Comparison of ENCODE assay signal across 23 mouse cellular contexts in genomic region chr6:119460391-119460790, GRCm38 (mm10). TPM values are rescaled to one million over a fixed set of nuclear protein-coding genes. Genes with fewer than 3 reads are reported as not detected.
DNase-seq lines count a peak whose midpoint lies in the region; ATAC-seq lines count a peak whose summit lies in the region.
"Had no signal": no experiment of that assay in that cellular context is flagged by ENCODE, and none has a peak within 500 bp of the region (broad histone marks: within the 10 kb centered on the region; RNA-seq: fewer than 3 reads in every experiment).

No protein-coding gene starts in this region.

- H3K27ac ChIP-seq in kidney, embryonic 14.5 days (ENCODE audit: low read depth, low read length), result no peak overlapping the region
- H3K27ac ChIP-seq in kidney, embryonic 16.5 days (ENCODE audit: low read length), result peak overlapping the region; percentile 52
- 0 out of 2 replicates have a peak overlapping the region, but pooled peaks have one; percentile 0 for H3K27ac ChIP-seq in midbrain, embryonic 10.5 days (replicated peaks)
- H3K27ac ChIP-seq in midbrain, embryonic 11.5 days (ENCODE audit: low read depth, low read length), result no peak overlapping the region
- H3K27ac ChIP-seq: embryonic facial prominence, embryonic 10.5 days; embryonic facial prominence, embryonic 12.5 days; forebrain, embryonic 13.5 days; forebrain, embryonic 15.5 days had no signal

- DNase-seq in kidney, postnatal 10 days, result no peak
- no peak for DNase-seq in kidney, adult 11 months
- no peak for DNase-seq in midbrain, embryonic 10.5 days (ENCODE audit: low spot score)
- DNase-seq in midbrain, embryonic 11.5 days (ENCODE audit: low spot score, missing footprints), result no peak
- DNase-seq: adrenal gland, adult 8-10 months; adrenal gland, postnatal 14 days; adrenal gland, postnatal 36 days; B cell, adult 2 months; cerebellum, adult 11-12 months; cerebellum, adult 2 months; cerebellum, adult 9-10 months; cerebellum, postnatal 10 days; cerebellum, postnatal 25 days had no signal

- no peak overlapping the region for H3K9ac ChIP-seq in kidney, embryonic 14.5 days (ENCODE audit: low read depth, low read length)
- no peak overlapping the region for H3K9ac ChIP-seq in kidney, embryonic 16.5 days (replicated peaks; ENCODE audit: low read length)
- H3K9ac ChIP-seq in midbrain, embryonic 11.5 days (ENCODE audit: low read length), result no peak overlapping the region
- H3K9ac ChIP-seq: embryonic facial prominence, embryonic 12.5 days; forebrain, embryonic 13.5 days; forebrain, embryonic 15.5 days had no signal

- ATAC-seq in kidney, embryonic 14.5 days (ENCODE audit: low FRiP score, low TSS enrichment), result peak; percentile 51; the same call in 1 of the 2 replicates
- peak; percentile 50 for ATAC-seq in kidney, embryonic 16.5 days (ENCODE audit: low FRiP score, low TSS enrichment)
- no peak for ATAC-seq in midbrain, embryonic 11.5 days (ENCODE audit: low FRiP score)
- ATAC-seq: activated CD4-positive, CD25-positive, alpha-beta regulatory T cell, adult 4 months; CD4-positive, CD25-positive, alpha-beta regulatory T cell, adult 4 months; forebrain, embryonic 13.5 days; forebrain, embryonic 15.5 days; Patski had no signal

- H3K9me3 ChIP-seq in kidney, embryonic 14.5 days (ENCODE audit: control insufficient read depth, low read length), result no peaks in the 10 kb centered on the region; the same call in 1 of the 2 replicates
- no peaks in the 10 kb centered on the region; the same call in 1 of the 2 replicates for H3K9me3 ChIP-seq in kidney, embryonic 16.5 days (ENCODE audit: low read length)
- H3K9me3 ChIP-seq in midbrain, embryonic 10.5 days (replicated peaks), result no peaks in the 10 kb centered on the region
- no peaks in the 10 kb centered on the region for H3K9me3 ChIP-seq in midbrain, embryonic 11.5 days (ENCODE audit: control insufficient read depth, low read length)
- H3K9me3 ChIP-seq: embryonic facial prominence, embryonic 10.5 days; embryonic facial prominence, embryonic 12.5 days; forebrain, embryonic 13.5 days; forebrain, embryonic 15.5 days; G1E had no signal

- H3K4me2 ChIP-seq in kidney, embryonic 14.5 days (replicated peaks; ENCODE audit: low read depth, low read length), result no peak overlapping the region
- no peak overlapping the region for H3K4me2 ChIP-seq in kidney, embryonic 16.5 days (replicated peaks; ENCODE audit: low read depth, low read length)
- H3K4me2 ChIP-seq in midbrain, embryonic 11.5 days, result no peak overlapping the region
- H3K4me2 ChIP-seq: embryonic facial prominence, embryonic 12.5 days; forebrain, embryonic 13.5 days; forebrain, embryonic 15.5 days had no signal

- no peaks in the 10 kb centered on the region for H3K36me3 ChIP-seq in kidney, embryonic 14.5 days (ENCODE audit: control insufficient read depth, insufficient read depth, low read length)
- H3K36me3 ChIP-seq in kidney, embryonic 16.5 days (ENCODE audit: insufficient read depth, low read length), result no peaks in the 10 kb centered on the region
- no peaks in the 10 kb centered on the region for H3K36me3 ChIP-seq in midbrain, embryonic 10.5 days
- no peaks in the 10 kb centered on the region for H3K36me3 ChIP-seq in midbrain, embryonic 11.5 days (ENCODE audit: control insufficient read depth, insufficient read depth, low read length)
- H3K36me3 ChIP-seq: embryonic facial prominence, embryonic 10.5 days; embryonic facial prominence, embryonic 12.5 days; forebrain, embryonic 15.5 days; G1E had no signal

- H3K4me1 ChIP-seq in kidney, embryonic 14.5 days (ENCODE audit: control insufficient read depth, insufficient read depth, low read length), result peaks cover 4% of the 10 kb centered on the region; the same call in 1 of the 2 replicates
- peaks cover 14% of the 10 kb centered on the region; the same call in 1 of the 2 replicates for H3K4me1 ChIP-seq in kidney, embryonic 16.5 days (ENCODE audit: insufficient read depth, low read length)
- peaks cover 14% of the 10 kb centered on the region for H3K4me1 ChIP-seq in midbrain, embryonic 10.5 days
- no peaks in the 10 kb centered on the region for H3K4me1 ChIP-seq in midbrain, embryonic 11.5 days (ENCODE audit: control insufficient read depth, insufficient read depth, low read length)
- H3K4me1 ChIP-seq: embryonic facial prominence, embryonic 10.5 days; embryonic facial prominence, embryonic 12.5 days; forebrain, embryonic 13.5 days; forebrain, embryonic 15.5 days had no signal

- 31% methylated on average over 5 of the region's 5 CpGs for WGBS in kidney, embryonic 14.5 days
- 23% methylated on average over 5 of the region's 5 CpGs for WGBS in kidney, embryonic 16.5 days
- WGBS in midbrain, embryonic 10.5 days, result 90% methylated on average over 5 of the region's 5 CpGs
- WGBS in midbrain, embryonic 11.5 days, result 92% methylated on average over 5 of the region's 5 CpGs

- no peaks in the 10 kb centered on the region for H3K27me3 ChIP-seq in kidney, embryonic 14.5 days (ENCODE audit: control insufficient read depth, insufficient read depth, low read length)
- no peaks in the 10 kb centered on the region for H3K27me3 ChIP-seq in kidney, embryonic 16.5 days (ENCODE audit: insufficient read depth, low read length)
- no peaks in the 10 kb centered on the region for H3K27me3 ChIP-seq in midbrain, embryonic 10.5 days (ENCODE audit: low read depth, poor library complexity, severe bottlenecking)
- H3K27me3 ChIP-seq in midbrain, embryonic 11.5 days (ENCODE audit: control insufficient read depth, insufficient read depth, low read length), result no peaks in the 10 kb centered on the region
- H3K27me3 ChIP-seq: embryonic facial prominence, embryonic 12.5 days; forebrain, embryonic 13.5 days; forebrain, embryonic 15.5 days; Patski had no signal

- H3K4me3 ChIP-seq in kidney, embryonic 14.5 days (ENCODE audit: low read length), result no peak overlapping the region
- H3K4me3 ChIP-seq in kidney, embryonic 16.5 days (ENCODE audit: low read length), result no peak overlapping the region
- no peak overlapping the region for H3K4me3 ChIP-seq in midbrain, embryonic 10.5 days
- no peak overlapping the region for H3K4me3 ChIP-seq in midbrain, embryonic 11.5 days (ENCODE audit: low read depth, low read length)
- H3K4me3 ChIP-seq: embryonic facial prominence, embryonic 10.5 days; embryonic facial prominence, embryonic 12.5 days; forebrain, embryonic 13.5 days; forebrain, embryonic 15.5 days had no signal

RNA-seq across cellular contexts. Expression of gene Fbxl14, which starts 19.1 kb away (rescaled TPM):
- 7.2 and 9.6 TPM in 2 replicates for polyA plus RNA-seq in kidney, embryonic 14.5 days (2014; fragmentation: Nextera tagmentation; extraction: Ambion mirVana)
- 5.0 and 5.1 TPM in 2 replicates for polyA plus RNA-seq in kidney, embryonic 16.5 days (2015; fragmentation: Nextera tagmentation; extraction: Ambion mirVana)
- 2.9 and 3.4 TPM in 2 replicates for polyA plus RNA-seq in midbrain, embryonic 10.5 days (2016; fragmentation: Nextera tagmentation; extraction: Ambion mirVana)
- 5.7 and 6.6 TPM in 2 replicates for polyA plus RNA-seq in midbrain, embryonic 11.5 days (2014; fragmentation: Nextera tagmentation; extraction: Ambion mirVana)

RNA-seq across cellular contexts. Expression of gene Adipor2, which starts 42.9 kb away (rescaled TPM):
- 22.6 and 33.4 TPM in 2 replicates for polyA plus RNA-seq in kidney, embryonic 14.5 days (2014; fragmentation: Nextera tagmentation; extraction: Ambion mirVana)
- 45.2 and 45.4 TPM in 2 replicates for polyA plus RNA-seq in kidney, embryonic 16.5 days (2015; fragmentation: Nextera tagmentation; extraction: Ambion mirVana)
- polyA plus RNA-seq in midbrain, embryonic 10.5 days (2016; fragmentation: Nextera tagmentation; extraction: Ambion mirVana), result 36.9 and 37.1 TPM in 2 replicates
- 17.1 and 18.7 TPM in 2 replicates for polyA plus RNA-seq in midbrain, embryonic 11.5 days (2014; fragmentation: Nextera tagmentation; extraction: Ambion mirVana)

Comparison
In these comparisons a context has a peak if more than half of its experiments do, and no peak if none do; other contexts are left out.
1. H3K27ac ChIP-seq: peak in kidney, embryonic 16.5 days (single experiment) and midbrain, embryonic 10.5 days (single experiment); none in kidney, embryonic 14.5 days (single experiment) and midbrain, embryonic 11.5 days (single experiment).